Mouse (Mus musculus) layer of hippocampus, adult 9-11 months (tissue): ENCODE results near the gene Nup98.
A peak's percentile ranks its signal among the peaks of the same experiment; 100 is the strongest.

Source experiments
- DNase-seq: peaks from one replicate; pipeline ENCODE4 v3.0.0; 2022

The Nup98 gene

DNA sequence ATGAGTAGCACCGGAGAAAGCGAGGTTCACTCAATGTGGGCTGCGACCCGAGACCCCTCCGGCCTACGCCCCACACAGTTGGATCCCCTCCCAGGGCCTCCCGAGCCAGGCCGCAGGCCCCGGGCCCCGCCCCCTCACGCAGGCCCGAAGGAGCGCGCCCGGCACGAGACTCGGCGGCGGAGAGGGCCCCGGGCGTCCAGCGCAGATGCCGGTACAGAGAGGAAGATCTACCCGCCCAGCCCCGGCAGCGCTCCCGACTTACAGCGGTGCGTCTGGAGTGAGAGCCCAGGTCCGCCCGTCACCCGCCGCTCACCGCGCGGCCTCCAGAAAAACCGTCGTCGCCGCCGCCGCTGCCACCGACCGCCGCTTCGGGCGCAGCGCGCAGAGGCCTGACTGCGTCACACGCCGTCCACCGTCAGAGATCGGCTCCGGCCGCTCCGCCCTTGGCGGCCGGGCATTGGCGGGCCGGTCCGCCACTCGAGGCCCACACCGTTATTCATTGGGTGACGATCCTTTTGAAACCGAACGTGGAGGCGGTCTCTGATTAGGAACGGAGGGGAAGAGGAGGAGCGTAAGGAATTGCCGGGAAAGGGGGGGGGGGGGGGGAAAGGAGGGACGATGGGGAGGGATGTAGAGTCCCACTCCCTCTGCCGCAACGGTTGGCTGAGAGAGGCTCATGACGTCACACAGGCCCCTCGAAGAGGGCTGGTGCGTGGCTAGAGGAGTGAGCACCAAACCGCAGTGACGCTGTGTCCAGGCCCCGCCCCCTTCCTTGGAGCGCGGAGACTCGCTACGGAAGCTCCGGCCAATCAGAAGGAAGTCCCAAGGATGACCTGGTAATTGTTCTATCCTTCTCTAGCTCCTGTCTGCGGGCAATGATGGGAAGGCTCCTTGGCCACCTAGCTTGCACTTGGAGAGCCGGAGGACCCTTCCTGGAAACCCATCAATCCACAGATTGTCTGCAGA, at the start of gene Nup98, which contains the start of gene Pgap2:
Gene Nup98, minus strand, starts transcription at position 421 of the 966 bp plus-strand sequence.
Gene Pgap2, plus strand, starts transcription at position 453 of the 966 bp plus-strand sequence.
- peak; percentile 99 for DNase-seq

DNA sequence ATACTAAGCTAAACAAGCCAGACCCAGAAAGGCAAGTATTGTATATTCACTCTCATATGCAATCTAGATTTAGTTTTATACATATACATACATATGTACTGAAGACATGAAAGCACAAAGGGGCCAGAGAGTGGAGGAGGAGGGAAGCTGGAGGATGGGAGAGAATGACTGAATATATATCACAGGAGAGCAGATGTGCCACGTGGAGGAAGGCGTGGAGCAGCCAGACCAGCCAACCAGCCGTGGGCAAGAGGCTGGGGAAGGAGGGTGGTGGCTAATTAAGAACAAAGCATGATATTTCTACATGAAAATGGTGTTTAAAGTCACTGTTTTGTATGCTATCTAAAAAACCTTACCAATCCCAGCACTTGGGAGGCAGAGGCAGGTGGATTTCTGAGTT, 48.8 kb upstream of the Nup98 start:
- no peak for DNase-seq

DNA sequence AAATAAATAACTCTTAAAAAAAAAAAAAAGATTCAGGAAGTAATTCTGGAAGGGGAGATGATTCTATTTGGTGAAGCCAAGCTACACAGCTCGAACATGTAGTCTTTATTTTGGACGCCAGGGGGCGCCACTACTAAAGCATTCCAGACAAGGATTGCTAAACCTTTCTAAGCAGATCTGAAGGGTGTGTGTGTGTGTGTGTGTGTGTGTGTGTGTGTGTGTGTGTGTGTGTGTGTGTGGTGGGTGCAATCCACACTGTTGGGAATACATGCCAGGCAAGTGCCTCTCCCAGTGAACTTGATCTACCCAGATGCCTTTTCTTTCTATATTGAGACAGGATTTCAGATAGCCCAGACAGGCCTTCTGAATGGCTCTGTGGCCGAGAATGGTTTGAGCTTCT, 48.2 kb upstream of the Nup98 start:
- DNase-seq: peak; percentile 61

DNA sequence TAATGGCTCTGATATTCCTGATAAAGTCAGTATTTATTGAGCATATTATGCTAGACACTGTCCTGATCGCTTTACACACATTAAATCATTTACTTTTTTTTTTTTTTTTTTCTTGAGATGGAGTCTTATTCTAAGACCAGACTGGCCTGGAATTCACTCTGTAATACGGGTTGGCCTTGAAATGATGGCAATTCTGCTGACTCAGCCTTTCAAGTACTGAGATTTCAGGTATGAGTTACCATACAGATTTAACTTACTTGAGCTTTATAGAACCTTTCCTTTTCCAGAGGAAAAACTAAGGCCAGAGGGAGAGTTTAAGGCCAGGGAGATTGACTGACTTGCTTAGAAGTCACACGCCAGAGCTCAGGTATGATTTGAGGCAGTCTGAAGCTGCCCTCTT, 46.7 kb upstream of the Nup98 start:
- DNase-seq: no peak

DNA sequence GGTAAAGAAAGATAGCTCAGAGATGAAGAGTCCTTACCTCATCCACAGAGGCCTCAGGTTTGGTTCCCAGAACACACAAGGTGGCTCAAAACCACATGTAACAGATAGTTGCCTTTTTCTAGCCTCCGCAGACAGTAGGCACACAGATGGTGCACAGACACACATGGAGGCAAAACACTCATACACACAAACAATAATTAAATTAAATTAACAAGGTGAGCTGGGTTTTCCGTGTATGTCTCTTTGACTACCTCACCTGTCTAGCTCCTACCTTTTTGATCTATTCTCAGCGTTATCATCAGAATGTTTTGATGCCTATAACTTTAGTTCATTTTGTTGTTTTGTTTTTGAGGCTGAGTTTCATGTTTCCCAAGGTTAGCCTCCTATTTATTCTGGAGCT, 46.0 kb upstream of the Nup98 start, which contains the start of gene Rhog:
Gene Rhog, minus strand, starts transcription at position 101 of the 400 bp plus-strand sequence.
- DNase-seq: no peak

DNA sequence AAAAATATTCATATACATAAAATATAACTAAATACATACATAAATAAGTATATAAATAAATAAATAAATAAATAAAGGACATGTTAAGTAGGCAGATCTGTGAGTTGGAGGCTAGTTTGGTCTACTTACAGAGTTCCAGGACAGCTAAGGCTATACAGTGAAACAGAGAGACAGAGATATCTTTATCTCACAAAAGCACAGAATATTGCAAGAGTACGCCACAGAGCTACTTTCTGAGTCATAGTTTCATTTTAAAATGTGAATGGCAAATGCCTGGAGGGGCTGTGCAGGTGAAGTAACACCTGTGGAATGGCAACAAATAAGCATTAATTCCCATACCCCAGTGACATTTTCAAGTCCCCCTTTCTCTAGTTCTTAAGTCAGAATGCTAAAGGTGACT, 43.7 kb upstream of the Nup98 start:
- DNase-seq: no peak

- DNase-seq: peak; percentile 93
These were observed 40.7 kb upstream of the Nup98 start for GRCm38 (mm10) chr7:102250631-102251214.

DNA sequence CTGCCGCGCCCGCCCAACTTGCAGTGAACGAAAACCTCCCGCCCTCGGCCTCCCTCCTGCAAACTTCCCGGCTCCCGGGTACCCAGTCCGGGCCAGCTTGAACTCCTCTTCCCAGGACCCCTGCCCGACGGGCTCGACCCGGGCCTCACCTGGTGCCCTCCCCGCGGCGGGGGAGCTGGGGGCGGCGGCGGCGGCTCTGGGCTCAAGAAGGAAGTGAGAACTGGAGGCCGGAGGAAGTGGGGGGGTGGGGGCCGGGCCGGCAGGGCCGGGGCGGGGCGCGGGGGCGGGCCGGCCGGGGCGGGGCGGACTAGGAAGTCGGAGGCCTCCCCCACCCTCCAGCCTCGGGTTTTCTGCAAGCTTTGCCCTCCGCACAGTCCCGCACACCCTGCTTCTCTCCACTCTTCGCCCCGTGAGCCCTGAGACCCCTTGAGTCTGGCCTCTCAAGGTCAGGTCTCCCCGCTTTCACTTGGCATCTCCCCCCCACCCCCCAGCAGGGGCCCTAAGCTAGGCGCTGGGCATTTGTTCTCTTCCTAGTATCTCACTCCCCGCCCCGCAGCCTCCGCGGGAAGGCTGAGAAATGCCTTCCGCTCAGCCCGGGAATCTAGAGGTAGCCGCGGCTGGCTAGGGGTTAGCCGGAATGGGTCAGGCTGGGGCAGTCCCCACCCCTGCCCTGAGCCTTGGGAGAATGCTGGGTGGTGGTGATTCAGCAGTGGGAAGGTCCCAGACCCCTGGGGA, 40.1 kb upstream of the Nup98 start:
- peak; percentile 70 for DNase-seq

DNA sequence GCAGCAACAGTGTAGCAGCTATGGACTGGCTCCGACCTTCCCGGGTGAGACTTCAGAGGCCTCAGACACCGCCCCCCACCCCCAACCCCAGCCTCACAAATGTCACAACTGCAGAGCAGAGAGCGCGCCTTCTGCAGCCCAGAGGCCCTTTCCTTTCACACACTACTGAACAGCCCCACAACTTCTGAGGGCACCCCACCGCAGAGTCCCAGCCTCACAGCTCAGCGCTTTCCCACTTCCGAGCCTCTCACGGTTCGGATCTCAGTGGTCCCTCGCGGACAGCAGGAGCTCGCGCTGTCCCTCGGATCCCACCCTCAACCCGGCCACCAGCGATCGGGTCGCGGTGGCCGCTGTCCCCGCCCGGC, 39.5 kb upstream of the Nup98 start:
- DNase-seq: no peak

GRCm38 (mm10) chr7:102248691-102249404, 38.9 kb upstream of the Nup98 start:
- no peak for DNase-seq

GRCm38 (mm10) chr7:102246956-102247797, 37.2 kb upstream of the Nup98 start:
- DNase-seq: no peak

- DNase-seq: no peak
These were observed 36.3 kb upstream of the Nup98 start for GRCm38 (mm10) chr7:102246265-102246664.

DNA sequence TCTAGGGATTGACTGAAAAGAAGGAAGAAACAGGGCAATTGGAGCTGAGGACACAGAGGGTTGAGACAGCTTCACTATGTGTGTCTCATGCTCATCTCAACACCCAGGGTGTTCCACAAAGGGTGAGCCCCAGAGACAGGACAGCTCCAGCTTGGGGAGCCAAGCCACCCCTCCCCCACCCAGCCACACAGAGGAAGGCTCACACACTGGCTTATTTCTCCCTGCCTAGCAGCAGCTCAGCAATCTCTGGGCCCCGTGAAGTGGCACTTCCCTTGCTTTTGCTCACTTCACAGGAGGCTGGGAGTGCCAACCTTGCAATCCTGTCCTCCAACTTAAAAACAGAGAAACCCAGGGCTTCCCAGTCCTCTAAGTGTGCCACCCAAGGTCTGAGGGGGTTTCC, 35.8 kb upstream of the Nup98 start:
- DNase-seq: peak; percentile 83

- no peak for DNase-seq
These were observed 35.0 kb upstream of the Nup98 start for GRCm38 (mm10) chr7:102244782-102245535.

DNA sequence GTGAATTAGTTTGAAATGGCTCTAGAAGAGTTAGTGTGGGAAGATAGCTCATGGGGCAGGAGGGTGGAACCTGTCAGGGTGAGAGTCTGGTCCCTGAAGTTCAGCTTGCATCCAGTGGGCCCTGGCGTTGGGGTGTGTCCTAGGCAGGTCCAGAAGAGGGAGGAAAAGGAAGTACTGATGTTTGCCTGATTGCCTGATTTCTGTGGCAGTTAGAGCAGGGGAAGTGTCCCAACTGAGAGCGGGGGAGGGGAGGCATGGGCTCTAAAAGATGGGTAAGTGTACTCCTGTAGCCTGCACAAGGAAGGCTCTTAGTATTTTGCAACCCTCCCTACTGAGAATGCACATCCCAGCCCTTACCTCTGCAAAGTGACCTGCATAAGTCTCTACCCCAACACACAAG, 33.9 kb upstream of the Nup98 start:
- no peak for DNase-seq

GRCm38 (mm10) chr7:102242917-102243316, 32.9 kb upstream of the Nup98 start:
- no peak for DNase-seq

- DNase-seq: no peak
These were observed 32.4 kb upstream of the Nup98 start for GRCm38 (mm10) chr7:102242371-102242770.

GRCm38 (mm10) chr7:102239591-102239990, 29.6 kb upstream of the Nup98 start:
- DNase-seq: no peak

DNA sequence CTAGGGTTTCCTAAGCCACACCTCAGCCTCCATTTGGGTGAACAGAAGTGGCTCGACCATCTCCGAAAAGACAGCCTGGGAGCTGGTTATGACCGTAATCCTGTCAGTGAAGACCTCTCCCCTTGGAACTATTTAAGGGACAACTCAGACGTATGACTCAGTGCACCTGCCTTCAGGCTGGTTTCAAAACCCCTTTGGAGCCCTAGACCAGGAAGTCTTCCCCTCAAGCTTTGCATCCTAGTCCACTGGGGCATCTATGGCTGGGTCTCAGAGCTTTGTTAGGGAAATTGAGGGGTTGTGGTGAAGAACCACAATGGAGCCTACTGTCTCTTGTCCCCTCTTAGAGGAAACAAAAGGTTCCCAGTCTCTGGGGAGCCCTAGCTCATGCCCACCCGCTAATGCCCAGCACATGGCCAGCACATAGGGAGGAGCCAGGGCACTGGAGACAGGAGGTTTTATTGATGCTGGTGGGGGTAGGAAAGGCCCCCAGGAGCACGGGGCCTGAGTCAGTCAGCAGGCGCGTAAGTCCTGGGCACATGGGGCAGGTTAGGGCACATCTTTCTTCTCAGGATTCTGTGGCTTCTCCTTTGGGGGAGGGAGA, 28.8 kb upstream of the Nup98 start:
- peak; percentile 82 for DNase-seq

- no peak for DNase-seq
These were observed 23.1 kb upstream of the Nup98 start for GRCm38 (mm10) chr7:102233059-102233458.

DNA sequence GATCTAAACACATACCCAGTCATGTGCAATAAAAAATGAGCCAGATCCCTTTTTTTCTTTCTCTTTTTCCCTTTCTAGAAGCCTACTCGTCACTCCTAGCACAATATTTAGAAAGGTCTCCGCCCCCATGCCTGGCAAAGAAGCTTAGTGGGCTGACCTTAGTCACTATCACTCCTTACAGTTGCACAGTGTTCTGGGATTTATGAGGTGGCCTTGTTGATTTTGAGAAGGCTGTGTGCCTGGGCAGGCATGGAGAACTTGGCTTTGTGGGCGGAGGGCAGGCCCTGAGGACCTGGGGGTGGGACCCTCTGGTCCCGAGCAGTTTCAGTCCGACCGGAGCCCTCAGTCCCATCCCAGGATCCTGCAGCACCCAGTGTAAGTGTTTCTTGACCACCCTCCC, 19.8 kb upstream of the Nup98 start:
- DNase-seq: no peak
